Mouse (Mus musculus): ENCODE results near the gene Cela1. TPM values are rescaled to one million over a fixed set of nuclear protein-coding genes. Genes with fewer than 3 reads are reported as not detected.

The Cela1 gene
- polyA plus RNA-seq, 1 experiment: 8.3 TPM

GRCm38 (mm10) chr15:100710838-100711237 lies 23.1 kb upstream of the Cela1 start:
- no peak overlapping the region for H3K4me3 ChIP-seq (ENCODE audit: insufficient read depth, low read length)
- no peak overlapping the region for H3K27ac ChIP-seq (ENCODE audit: insufficient read depth, low read length)
- no peaks in the 10 kb centered on the region for H3K4me1 ChIP-seq (ENCODE audit: control insufficient read depth, insufficient read depth, low read length)
- TF ChIP-seq CTCF (IDR thresholded peaks at IDR 0.05; ENCODE audit: extremely low read depth, insufficient read depth, low read length): no peak
- TF ChIP-seq POLR2A (IDR thresholded peaks at IDR 0.05; ENCODE audit: extremely low read depth, insufficient read depth, low read length): no peak

GRCm38 (mm10) chr15:100708433-100709078 lies 20.8 kb upstream of the Cela1 start:
- TF ChIP-seq POLR2A (IDR thresholded peaks at IDR 0.05; ENCODE audit: extremely low read depth, insufficient read depth, low read length): no peak
- TF ChIP-seq CTCF (IDR thresholded peaks at IDR 0.05; ENCODE audit: extremely low read depth, insufficient read depth, low read length): no peak
- Histone ChIP-seq H3K27ac (ENCODE audit: insufficient read depth, low read length) (no peak overlapping the region), H3K4me3 (ENCODE audit: insufficient read depth, low read length) (no peak overlapping the region), H3K4me1 (ENCODE audit: control insufficient read depth, insufficient read depth, low read length) (no peaks in the 10 kb centered on the region)

GRCm38 (mm10) chr15:100706226-100706625 lies 18.5 kb upstream of the Cela1 start:
- Histone ChIP-seq H3K4me3 (ENCODE audit: insufficient read depth, low read length) (no peak overlapping the region), H3K27ac (ENCODE audit: insufficient read depth, low read length) (no peak overlapping the region), H3K4me1 (ENCODE audit: control insufficient read depth, insufficient read depth, low read length) (no peaks in the 10 kb centered on the region)
- TF ChIP-seq CTCF (IDR thresholded peaks at IDR 0.05; ENCODE audit: extremely low read depth, insufficient read depth, low read length) (no peak), POLR2A (IDR thresholded peaks at IDR 0.05; ENCODE audit: extremely low read depth, insufficient read depth, low read length) (no peak)

- TF ChIP-seq CTCF (IDR thresholded peaks at IDR 0.05; ENCODE audit: extremely low read depth, insufficient read depth, low read length): no peak
- no peak for TF ChIP-seq POLR2A (IDR thresholded peaks at IDR 0.05; ENCODE audit: extremely low read depth, insufficient read depth, low read length)
- H3K27ac ChIP-seq (ENCODE audit: insufficient read depth, low read length): no peak overlapping the region
- peaks cover 2% of the 10 kb centered on the region for H3K4me1 ChIP-seq (ENCODE audit: control insufficient read depth, insufficient read depth, low read length)
- H3K4me3 ChIP-seq (ENCODE audit: insufficient read depth, low read length): no peak overlapping the region
Measured at GRCm38 (mm10) chr15:100705376-100705775, 17.7 kb upstream of the Cela1 start.

GRCm38 (mm10) chr15:100703913-100704312 lies 16.2 kb upstream of the Cela1 start:
- H3K4me3 ChIP-seq (ENCODE audit: insufficient read depth, low read length): no peak overlapping the region
- peaks cover 2% of the 10 kb centered on the region for H3K4me1 ChIP-seq (ENCODE audit: control insufficient read depth, insufficient read depth, low read length)
- no peak overlapping the region for H3K27ac ChIP-seq (ENCODE audit: insufficient read depth, low read length)
- TF ChIP-seq CTCF (IDR thresholded peaks at IDR 0.05; ENCODE audit: extremely low read depth, insufficient read depth, low read length) (no peak), POLR2A (IDR thresholded peaks at IDR 0.05; ENCODE audit: extremely low read depth, insufficient read depth, low read length) (no peak)

- H3K27ac ChIP-seq (ENCODE audit: insufficient read depth, low read length): no peak overlapping the region
- no peak for TF ChIP-seq POLR2A (IDR thresholded peaks at IDR 0.05; ENCODE audit: extremely low read depth, insufficient read depth, low read length)
- TF ChIP-seq CTCF (IDR thresholded peaks at IDR 0.05; ENCODE audit: extremely low read depth, insufficient read depth, low read length): no peak
- no peak overlapping the region for H3K4me3 ChIP-seq (ENCODE audit: insufficient read depth, low read length)
- H3K4me1 ChIP-seq (ENCODE audit: control insufficient read depth, insufficient read depth, low read length): peaks cover 2% of the 10 kb centered on the region
Measured at GRCm38 (mm10) chr15:100701856-100702255, 14.1 kb upstream of the Cela1 start.

- peaks cover 2% of the 10 kb centered on the region for H3K4me1 ChIP-seq (ENCODE audit: control insufficient read depth, insufficient read depth, low read length)
- H3K27ac ChIP-seq (ENCODE audit: insufficient read depth, low read length): no peak overlapping the region
- no peak for TF ChIP-seq CTCF (IDR thresholded peaks at IDR 0.05; ENCODE audit: extremely low read depth, insufficient read depth, low read length)
- TF ChIP-seq POLR2A (IDR thresholded peaks at IDR 0.05; ENCODE audit: extremely low read depth, insufficient read depth, low read length): no peak
- no peak overlapping the region for H3K4me3 ChIP-seq (ENCODE audit: insufficient read depth, low read length)
Measured at GRCm38 (mm10) chr15:100701108-100701507, 13.4 kb upstream of the Cela1 start.

GRCm38 (mm10) chr15:100700424-100700823 lies 12.7 kb upstream of the Cela1 start:
- Histone ChIP-seq H3K27ac (ENCODE audit: insufficient read depth, low read length) (no peak overlapping the region), H3K4me3 (ENCODE audit: insufficient read depth, low read length) (no peak overlapping the region), H3K4me1 (ENCODE audit: control insufficient read depth, insufficient read depth, low read length) (peaks cover 2% of the 10 kb centered on the region)
- TF ChIP-seq CTCF (IDR thresholded peaks at IDR 0.05; ENCODE audit: extremely low read depth, insufficient read depth, low read length) (no peak), POLR2A (IDR thresholded peaks at IDR 0.05; ENCODE audit: extremely low read depth, insufficient read depth, low read length) (no peak)

- no peak overlapping the region for H3K27ac ChIP-seq (ENCODE audit: insufficient read depth, low read length)
- H3K4me1 ChIP-seq (ENCODE audit: control insufficient read depth, insufficient read depth, low read length): peaks cover 2% of the 10 kb centered on the region
- H3K4me3 ChIP-seq (ENCODE audit: insufficient read depth, low read length): no peak overlapping the region
- TF ChIP-seq CTCF (IDR thresholded peaks at IDR 0.05; ENCODE audit: extremely low read depth, insufficient read depth, low read length) (no peak), POLR2A (IDR thresholded peaks at IDR 0.05; ENCODE audit: extremely low read depth, insufficient read depth, low read length) (no peak)
Measured at GRCm38 (mm10) chr15:100699386-100699785, 11.7 kb upstream of the Cela1 start.

GRCm38 (mm10) chr15:100698078-100698477 lies 10.4 kb upstream of the Cela1 start:
- TF ChIP-seq POLR2A (IDR thresholded peaks at IDR 0.05; ENCODE audit: extremely low read depth, insufficient read depth, low read length): no peak
- TF ChIP-seq CTCF (IDR thresholded peaks at IDR 0.05; ENCODE audit: extremely low read depth, insufficient read depth, low read length): no peak
- no peak overlapping the region for H3K4me3 ChIP-seq (ENCODE audit: insufficient read depth, low read length)
- H3K4me1 ChIP-seq (ENCODE audit: control insufficient read depth, insufficient read depth, low read length): peaks cover 2% of the 10 kb centered on the region
- no peak overlapping the region for H3K27ac ChIP-seq (ENCODE audit: insufficient read depth, low read length)
